Mouse (Mus musculus): ENCODE results near the gene Uqcc2. TPM values are rescaled to one million over a fixed set of nuclear protein-coding genes. Genes with fewer than 3 reads are reported as not detected.

Gene Uqcc2
- total and polyA plus RNA-seq, 3 experiments: 176 to 329 TPM; not detected in 1

DNA sequence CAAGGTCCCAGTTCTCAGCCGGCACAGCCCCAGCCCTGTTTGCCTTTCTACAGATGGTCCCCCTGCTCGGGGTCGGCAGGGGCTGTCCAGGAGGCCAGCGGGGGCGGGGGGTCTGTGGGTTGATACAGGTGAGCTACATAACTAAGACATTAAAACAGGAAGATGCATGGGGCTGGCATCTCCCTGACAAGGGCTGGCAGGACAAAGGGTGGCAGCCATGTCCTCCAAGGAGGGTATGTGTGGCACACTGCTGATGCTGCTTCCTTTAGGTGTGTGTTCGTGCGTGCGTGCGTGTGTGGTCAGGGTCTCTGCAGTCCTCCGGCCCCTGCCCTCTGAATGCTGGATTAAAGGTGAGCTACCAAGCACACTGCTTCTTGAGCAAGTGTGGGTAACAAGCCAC is 6.7 kb downstream of the Uqcc2 start:
- Histone ChIP-seq H3K9me3 (replicated peaks; ENCODE audit: insufficient read depth, low read length) (no peaks in the 10 kb centered on the region), H3K4me1 (ENCODE audit: control insufficient read depth in 1 of 2, insufficient read depth in 2 of 2, low read length in 2 of 2) (peaks cover 5 to 13% of the 10 kb centered on the region in 2 experiments; a peak in 3 of 4 replicates), H3K27me3 (ENCODE audit: control insufficient read depth in 1 of 2, insufficient read depth in 2 of 2, low read length in 2 of 2) (no peaks in the 10 kb centered on the region), H3K9ac (ENCODE audit: control insufficient read depth, low read depth, low read length, poor library complexity, severe bottlenecking) (no peak overlapping the region), H3K79me2 (ENCODE audit: control insufficient read depth, insufficient read depth, low read length, poor library complexity) (no peaks in the 10 kb centered on the region; the same call in 1 of the 2 replicates), H3K27ac (ENCODE audit: control insufficient read depth, low read depth, low read length) (no peak overlapping the region), H3K36me3 (ENCODE audit: control insufficient read depth in 1 of 2, insufficient read depth in 2 of 2, low read length in 2 of 2) (peaks cover 5 to 8% of the 10 kb centered on the region in 2 experiments), H3K4me3 (ENCODE audit: control insufficient read depth in 1 of 2, insufficient read depth in 1 of 2, low read depth in 2 of 2, low read length in 2 of 2) (no peak overlapping the region)
- TF ChIP-seq BHLHE40 (IDR thresholded peaks at IDR 0.05; ENCODE audit: borderline replicate concordance, low read depth, low read length): no peak
- TF ChIP-seq MYC (IDR thresholded peaks at IDR 0.05; ENCODE audit: low read depth, low read length): no peak
- TF ChIP-seq ZC3H11A (IDR thresholded peaks at IDR 0.05; ENCODE audit: low read depth, low read length): no peak
- no peak for TF ChIP-seq RAD21 (IDR thresholded peaks at IDR 0.05; ENCODE audit: low read depth, low read length)
- TF ChIP-seq CHD1 (IDR thresholded peaks at IDR 0.05; ENCODE audit: low read depth, low read length): no peak
- TF ChIP-seq MAZ (IDR thresholded peaks at IDR 0.05; ENCODE audit: low read depth, low read length): no peak
- TF ChIP-seq KAT2A (conservative IDR thresholded peaks at IDR 0.05; ENCODE audit: low read depth, low read length): no peak
- no peak for TF ChIP-seq MAFK (IDR thresholded peaks at IDR 0.05; ENCODE audit: borderline replicate concordance, low read depth, low read length)
- TF ChIP-seq GABPA (IDR thresholded peaks at IDR 0.05; ENCODE audit: low read depth, low read length): no peak
- TF ChIP-seq POLR2AphosphoS2 (IDR thresholded peaks at IDR 0.05; ENCODE audit: low read length): no peak
- no peak for TF ChIP-seq ZNF384 (IDR thresholded peaks at IDR 0.05; ENCODE audit: low read depth, low read length)
- no peak for TF ChIP-seq JUND (IDR thresholded peaks at IDR 0.05; ENCODE audit: low read depth, low read length)
- no peak for TF ChIP-seq USF2 (IDR thresholded peaks at IDR 0.05; ENCODE audit: borderline replicate concordance in 1 of 2, insufficient read depth in 1 of 2, low read depth in 1 of 2, low read length in 2 of 2)
- TF ChIP-seq ZKSCAN1 (IDR thresholded peaks at IDR 0.05; ENCODE audit: low read depth, low read length): no peak
- TF ChIP-seq E2F4 (IDR thresholded peaks at IDR 0.05; ENCODE audit: borderline replicate concordance, low read depth, low read length): no peak
- TF ChIP-seq POLR2A (IDR thresholded peaks at IDR 0.05; ENCODE audit: control insufficient read depth in 1 of 2, insufficient read depth in 1 of 2, low read depth in 1 of 2, low read length in 2 of 2, poor library complexity in 1 of 2): no peak
- no peak for TF ChIP-seq TCF12 (IDR thresholded peaks at IDR 0.05; ENCODE audit: low read depth, low read length)
- no peak for DNase-seq (ENCODE audit: low read depth, low spot score)

DNA sequence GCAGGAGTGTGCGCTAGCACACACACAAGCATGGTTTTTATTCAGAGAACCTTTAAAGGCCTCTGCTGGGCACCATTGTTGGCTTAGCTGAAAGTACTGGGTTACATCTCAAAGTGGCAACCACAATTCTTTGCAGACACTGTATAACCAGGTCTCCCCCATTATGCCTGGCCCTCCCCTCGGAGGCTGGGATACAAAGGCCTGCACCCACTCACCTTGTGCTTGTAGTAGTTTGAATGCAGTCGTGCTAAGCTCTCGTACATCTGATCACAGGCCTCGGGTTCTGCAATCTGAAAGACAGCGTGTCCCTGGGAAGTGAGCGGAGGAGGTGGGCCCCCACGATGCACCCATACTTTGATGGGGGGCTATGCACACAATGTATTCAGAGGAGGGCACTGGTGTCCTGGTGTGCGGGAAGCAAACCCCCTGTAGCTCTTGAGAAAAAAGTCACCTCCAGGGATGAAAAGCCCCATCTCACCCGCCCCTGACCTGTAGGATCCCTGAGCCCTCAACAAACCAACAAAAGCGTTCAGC is 8.0 kb downstream of the Uqcc2 start:
- Histone ChIP-seq H3K4me3 (ENCODE audit: control insufficient read depth in 1 of 2, insufficient read depth in 1 of 2, low read depth in 2 of 2, low read length in 2 of 2) (no peak overlapping the region), H3K79me2 (ENCODE audit: control insufficient read depth, insufficient read depth, low read length, poor library complexity) (no peaks in the 10 kb centered on the region), H3K4me1 (ENCODE audit: control insufficient read depth in 1 of 2, insufficient read depth in 2 of 2, low read length in 2 of 2) (peaks cover 5 to 13% of the 10 kb centered on the region in 2 experiments; a peak in 3 of 4 replicates), H3K27me3 (ENCODE audit: control insufficient read depth in 1 of 2, insufficient read depth in 2 of 2, low read length in 2 of 2) (no peaks in the 10 kb centered on the region), H3K27ac (ENCODE audit: control insufficient read depth, low read depth, low read length) (no peak overlapping the region), H3K9me3 (replicated peaks; ENCODE audit: insufficient read depth, low read length) (no peaks in the 10 kb centered on the region), H3K36me3 (ENCODE audit: control insufficient read depth in 1 of 2, insufficient read depth in 2 of 2, low read length in 2 of 2) (peaks cover 5 to 8% of the 10 kb centered on the region in 2 experiments), H3K9ac (ENCODE audit: control insufficient read depth, low read depth, low read length, poor library complexity, severe bottlenecking) (no peak overlapping the region)
- TF ChIP-seq MAX (IDR thresholded peaks at IDR 0.05; ENCODE audit: low read length): no peak
- no peak for DNase-seq (ENCODE audit: low read depth, low spot score)

Data from MEL (cell line).